Mouse (Mus musculus): ENCODE results near the gene A930017K11Rik.

A930017K11Rik gene

GRCm38 (mm10) chr17:25951803-25952623, at the start of gene A930017K11Rik:
Gene A930017K11Rik, minus strand, starts transcription at chr17:25952565.
- DNase-seq (ENCODE audit: low read depth) = no peak

GRCm38 (mm10) chr17:25998425-25998824, 46.1 kb upstream of the A930017K11Rik start:
- DNase-seq (ENCODE audit: low read depth) = no peak

DNA sequence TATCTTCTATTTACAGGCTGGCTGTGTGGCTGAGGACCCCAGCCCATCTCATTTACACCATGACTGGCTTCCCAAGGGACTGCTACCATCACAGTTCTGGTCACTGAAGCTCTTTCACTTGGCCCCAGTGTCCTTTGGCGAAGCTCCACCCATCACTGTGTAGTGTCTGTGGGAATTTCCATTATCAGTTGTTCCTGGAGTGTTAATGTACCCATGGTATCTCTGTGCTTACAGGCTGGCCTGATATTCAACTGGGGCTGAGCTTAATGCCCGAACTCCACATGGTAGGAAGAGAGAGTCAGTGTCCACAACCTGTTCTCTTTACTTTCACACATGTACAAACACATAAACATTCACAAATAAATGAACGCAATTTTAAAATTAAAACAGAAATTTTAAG, 41.1 kb upstream of the A930017K11Rik start:
- DNase-seq (ENCODE audit: low read depth) = peak; percentile 56

DNA sequence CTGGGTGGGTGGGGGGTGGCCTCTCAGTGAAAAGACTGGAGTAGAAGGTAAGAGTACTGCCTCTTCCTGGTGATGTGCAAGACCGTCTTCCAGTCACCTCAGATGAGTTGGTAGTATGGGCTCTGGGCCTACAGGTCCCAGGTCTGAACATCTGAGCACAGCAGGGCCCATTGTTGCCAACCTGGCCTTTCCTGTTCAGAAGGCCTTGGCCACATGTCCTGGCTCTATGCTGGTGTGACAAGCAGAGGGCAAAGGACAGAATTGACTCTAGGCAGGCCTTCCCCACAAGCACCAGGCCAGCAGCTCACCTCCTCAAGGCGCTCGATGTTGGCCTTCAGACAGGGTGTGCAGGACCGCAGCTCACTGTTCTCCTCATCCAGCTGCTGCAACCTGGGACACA, 39.9 kb upstream of the A930017K11Rik start:
- DNase-seq (ENCODE audit: low read depth) = no peak

GRCm38 (mm10) chr17:25990331-25990730, 38.0 kb upstream of the A930017K11Rik start:
- no peak for DNase-seq (ENCODE audit: low read depth)

GRCm38 (mm10) chr17:25985306-25986294, 33.2 kb upstream of the A930017K11Rik start, which contains the start of gene Capn15:
Gene Capn15, minus strand, starts transcription at chr17:25985796.
- DNase-seq (ENCODE audit: low read depth) = peak; percentile 82

DNA sequence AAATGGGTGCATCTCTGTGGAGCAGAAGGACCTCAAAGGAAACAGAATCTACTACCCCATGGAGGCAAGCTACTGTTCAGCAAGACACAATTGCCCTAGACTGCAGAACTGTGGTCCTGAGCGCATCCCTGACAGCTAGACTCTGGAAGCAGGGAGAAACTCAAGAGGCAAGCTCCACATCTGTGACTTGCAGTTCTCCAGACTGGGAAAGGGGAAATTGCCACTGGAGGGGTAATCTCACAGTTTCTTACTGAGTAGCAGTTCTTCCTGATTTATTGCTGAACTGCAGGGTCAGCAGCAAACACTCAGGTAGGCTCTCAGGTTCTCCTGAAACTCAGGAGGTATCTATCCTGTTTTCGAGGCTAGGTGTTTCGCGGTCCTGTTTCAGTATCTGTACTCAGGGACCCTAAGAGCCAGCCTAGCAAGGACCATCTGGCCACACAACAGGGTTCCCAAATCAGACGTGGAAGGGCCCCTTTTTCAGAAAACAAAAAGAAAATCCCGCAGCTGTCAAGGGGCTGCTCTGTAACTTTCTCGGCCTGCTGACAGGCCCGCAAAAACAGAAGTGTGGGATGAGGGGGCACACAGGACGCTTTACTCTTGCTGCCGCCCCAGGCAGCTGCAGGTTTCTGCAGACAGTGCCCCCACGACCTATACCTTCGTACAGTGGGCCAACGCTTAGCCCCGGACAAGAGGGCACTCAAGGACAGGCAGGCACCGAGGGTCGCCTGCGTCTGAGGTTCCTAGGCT, 32.4 kb upstream of the A930017K11Rik start:
- DNase-seq (ENCODE audit: low read depth) = no peak

GRCm38 (mm10) chr17:25984066-25984465, 31.7 kb upstream of the A930017K11Rik start:
- no peak for DNase-seq (ENCODE audit: low read depth)

DNA sequence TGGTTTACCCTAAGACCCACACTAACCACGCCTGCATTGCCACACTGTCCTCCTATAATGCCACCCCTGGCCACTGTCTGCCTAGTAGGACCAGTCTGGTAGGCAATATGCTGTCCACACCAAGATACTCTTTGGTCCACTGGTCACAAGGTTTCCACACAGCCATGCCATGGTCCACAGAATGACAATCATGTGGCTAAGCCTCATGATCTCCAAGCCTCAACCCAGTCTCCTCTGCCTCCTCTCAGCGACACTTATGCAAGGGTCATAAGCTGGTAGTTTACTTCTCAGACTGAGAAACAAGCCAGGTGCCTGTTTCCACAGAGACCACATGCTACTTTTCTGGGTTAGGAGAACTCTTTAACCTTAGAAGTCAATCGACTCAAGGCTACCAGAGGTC, 30.5 kb upstream of the A930017K11Rik start:
- no peak for DNase-seq (ENCODE audit: low read depth)

- DNase-seq (ENCODE audit: low read depth) = no peak
Observed at GRCm38 (mm10) chr17:25980854-25981253, 28.5 kb upstream of the A930017K11Rik start.

DNA sequence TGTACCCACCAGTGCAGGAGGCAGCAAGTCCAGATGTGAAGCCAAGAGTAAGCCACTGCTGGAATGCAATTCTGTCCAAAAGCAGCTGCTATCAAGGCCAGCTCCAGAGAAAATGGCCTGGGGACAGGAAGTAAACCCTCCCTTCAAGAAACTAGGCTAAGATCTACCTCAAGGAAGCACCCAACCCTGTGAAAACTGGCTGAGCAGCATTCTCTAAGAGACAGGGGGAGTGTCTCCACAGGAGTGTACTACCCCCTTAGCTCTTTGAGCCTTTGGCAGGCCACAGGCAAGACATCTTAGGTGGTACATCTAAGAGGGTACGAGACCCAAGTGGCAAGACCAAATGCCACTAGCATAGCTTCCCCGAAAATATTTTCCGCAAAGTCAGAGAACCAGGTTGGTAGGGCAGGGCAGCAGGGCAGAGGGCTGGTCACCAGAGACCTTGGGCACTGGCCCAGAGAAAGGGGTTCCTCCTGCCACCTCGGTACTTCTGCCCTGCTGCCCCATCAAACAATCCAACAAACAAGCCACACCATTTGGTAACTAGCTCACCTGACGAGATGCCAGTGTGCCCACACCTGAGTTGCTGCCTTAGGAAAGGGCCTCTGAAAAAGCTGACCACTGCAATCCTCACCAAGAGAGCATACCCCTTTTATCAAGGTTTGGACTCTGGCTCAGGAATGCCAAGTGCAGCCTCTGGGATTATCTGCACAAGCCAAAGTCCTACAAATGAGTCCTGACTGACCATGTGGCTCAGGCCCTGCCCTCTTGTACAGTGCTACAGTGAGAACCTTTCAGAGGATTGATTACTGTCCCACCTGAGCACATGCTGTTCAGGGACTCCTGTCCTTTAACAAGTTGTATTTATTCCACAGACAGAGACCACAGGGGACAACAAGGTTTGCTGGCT, 27.7 kb upstream of the A930017K11Rik start:
- DNase-seq (ENCODE audit: low read depth) = no peak

DNA sequence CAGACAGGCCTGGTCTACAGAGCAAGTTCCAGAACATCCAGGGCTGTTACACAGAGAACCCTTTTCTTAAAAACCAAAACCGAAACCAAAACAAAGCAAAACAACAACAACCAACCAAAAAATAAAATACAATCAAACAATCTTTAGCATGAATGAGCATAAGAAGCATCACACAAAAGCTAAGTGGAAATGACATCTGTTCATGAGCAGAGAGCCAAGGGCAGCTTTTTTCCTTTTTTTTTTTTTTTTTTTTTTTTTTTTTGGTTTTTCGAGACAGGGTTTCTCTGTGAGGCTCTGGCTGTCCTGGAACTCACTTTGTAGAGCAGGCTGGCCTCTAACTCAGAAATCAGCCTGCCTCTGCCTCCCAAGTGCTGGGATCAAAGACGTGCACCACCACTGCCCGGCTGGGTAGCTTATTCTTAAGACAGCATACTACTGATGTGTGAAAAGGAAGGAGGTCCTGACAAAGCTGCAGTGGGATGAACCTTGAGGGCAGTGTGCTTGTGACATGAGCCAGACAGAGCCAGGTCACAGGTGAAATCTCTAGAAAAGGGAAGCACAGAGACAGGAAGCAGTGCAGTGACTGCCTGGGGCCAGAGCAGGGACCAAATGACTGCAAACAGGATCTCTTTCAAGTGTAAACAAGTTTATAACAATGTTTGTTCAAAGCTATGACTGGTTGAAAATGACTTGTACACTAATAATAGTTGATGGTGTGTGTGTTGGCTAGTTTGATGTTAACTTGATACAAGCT, 18.8 kb upstream of the A930017K11Rik start:
- no peak for DNase-seq (ENCODE audit: low read depth)

DNA sequence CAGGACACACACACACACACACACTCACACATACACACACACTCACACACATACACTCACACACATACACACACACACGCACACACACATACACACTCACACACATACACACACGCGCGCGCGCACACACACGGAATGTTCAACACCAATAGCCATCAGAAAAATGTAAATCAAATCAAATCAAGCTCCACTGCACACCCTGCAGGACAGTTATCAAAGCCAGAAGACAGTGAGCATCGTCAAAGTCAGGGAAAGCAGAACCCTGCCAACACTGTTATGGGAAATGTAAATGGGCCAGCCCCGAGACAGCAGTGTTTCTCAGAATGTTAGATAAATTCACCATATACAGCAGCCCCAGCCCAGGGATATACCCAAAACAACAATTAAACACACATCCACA, 18.1 kb upstream of the A930017K11Rik start:
- no peak for DNase-seq (ENCODE audit: low read depth)

DNA sequence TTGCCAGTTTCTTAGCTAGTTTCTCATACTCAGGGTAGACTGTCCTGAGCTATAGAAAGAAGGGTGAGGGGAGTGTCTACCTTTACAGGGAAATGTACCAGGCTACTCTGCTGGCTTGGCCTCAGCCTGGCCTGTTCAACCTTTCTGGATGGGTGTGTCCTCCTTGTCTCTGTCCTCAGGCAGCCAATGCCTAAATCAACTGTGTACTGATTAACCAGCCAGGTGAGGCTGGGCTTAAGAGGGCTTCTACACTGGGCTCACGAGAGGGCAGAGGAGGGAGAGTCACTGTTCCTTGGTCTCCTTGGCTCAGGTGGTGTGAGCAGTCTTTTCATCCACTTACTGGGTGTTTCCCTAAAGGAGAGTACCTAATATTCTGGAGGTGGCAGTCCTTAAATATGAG, 15.8 kb upstream of the A930017K11Rik start:
- no peak for DNase-seq (ENCODE audit: low read depth)

GRCm38 (mm10) chr17:25967652-25968051, 15.3 kb upstream of the A930017K11Rik start:
- no peak for DNase-seq (ENCODE audit: low read depth)

- DNase-seq (ENCODE audit: low read depth) = no peak
Observed at GRCm38 (mm10) chr17:25964271-25964670, 11.9 kb upstream of the A930017K11Rik start.

GRCm38 (mm10) chr17:25962413-25962905, 10.1 kb upstream of the A930017K11Rik start:
- no peak for DNase-seq (ENCODE audit: low read depth)

GRCm38 (mm10) chr17:25961566-25961965, 9.2 kb upstream of the A930017K11Rik start:
- DNase-seq (ENCODE audit: low read depth) = peak; percentile 77

DNA sequence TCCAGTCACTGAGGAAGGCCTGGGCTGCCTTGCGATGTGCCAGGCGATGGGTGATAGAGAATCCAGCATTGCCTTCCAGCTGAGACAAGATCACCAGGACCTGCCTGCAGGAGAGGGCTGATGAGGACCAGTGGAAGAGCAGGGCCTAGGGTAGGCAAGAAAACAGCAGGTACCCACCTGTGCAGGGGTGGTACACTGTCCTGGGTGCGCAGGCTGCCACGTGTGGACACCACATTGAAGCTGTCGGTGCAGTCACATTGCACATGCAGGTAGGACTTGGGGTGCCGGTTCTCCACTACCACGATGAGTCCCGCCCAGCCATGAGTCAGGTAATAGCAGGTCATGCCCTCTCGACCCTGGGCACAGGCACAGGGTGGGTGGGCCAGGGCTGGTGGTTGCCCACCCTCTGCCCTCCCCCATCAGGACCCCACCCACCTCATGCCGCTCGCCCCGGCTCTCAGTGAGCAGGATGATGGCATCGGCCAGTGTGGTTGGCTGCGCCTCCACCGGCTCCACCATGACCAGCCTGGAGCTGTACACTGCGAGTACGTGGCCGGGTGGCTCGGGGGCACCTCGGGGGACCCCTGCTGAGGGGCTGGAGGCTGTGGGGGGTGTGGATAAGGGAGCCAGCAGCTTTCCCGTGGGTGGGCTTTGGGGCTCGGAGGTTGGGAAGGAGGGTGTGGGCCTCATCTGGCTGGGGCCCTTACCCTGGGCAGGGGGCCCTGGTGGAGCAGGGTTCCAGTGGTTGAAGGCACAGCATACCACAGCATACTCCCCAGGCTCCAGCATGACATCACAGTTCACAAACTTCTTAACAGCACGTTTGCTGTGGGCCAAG, 7.5 kb upstream of the A930017K11Rik start:
- DNase-seq (ENCODE audit: low read depth) = no peak

Data from c-Kit-positive CD71-positive TER-119-negative erythroid progenitor cells, embryonic 14.5 days (primary cell).